Mouse (Mus musculus) common myeloid progenitor, adult 5-6 weeks (primary cell): ENCODE results near the gene Vps51. TPM values are rescaled to one million over a fixed set of nuclear protein-coding genes. Genes with fewer than 3 reads are reported as not detected.
"Not testable (repeated sequence)": the region's sequence is repeated elsewhere in the genome, so short reads cannot be mapped to it uniquely, and the experiment has no call there.

Source experiments
- ATAC-seq: replicated peaks from 2 replicates; pipeline ENCODE4 v1.8.0; 2016; ENCODE audit warnings: low read depth, mild to moderate bottlenecking, moderate TSS enrichment, inconsistent platforms; ENCODE audit not compliant: poor library complexity, severe bottlenecking
- total RNA-seq: library from RNA; stranded (forward); fragments of 200-1000, 187-1606 nt; gene quantifications from 2 replicates; pipeline ENCODE4 v1.2.3, GENCODE M21; 2017

The Vps51 gene
- total RNA-seq, 1 experiment from 2014 or later: 43.1 TPM

GRCm38 (mm10) chr19:6056696-6057095 lies 20.3 kb downstream of the Vps51 start:
- no peak for ATAC-seq

GRCm38 (mm10) chr19:6054296-6054695 lies 22.7 kb downstream of the Vps51 start:
- no peak for ATAC-seq

GRCm38 (mm10) chr19:6052516-6052915 lies 24.5 kb downstream of the Vps51 start:
- ATAC-seq: no peak

GRCm38 (mm10) chr19:6048681-6049410 lies 28.2 kb downstream of the Vps51 start:
- ATAC-seq: no peak

GRCm38 (mm10) chr19:6047899-6048166 lies 29.2 kb downstream of the Vps51 start:
- no peak for ATAC-seq

GRCm38 (mm10) chr19:6047154-6047898 lies 29.7 kb downstream of the Vps51 start:
- ATAC-seq: no peak

- peak; percentile 84 for ATAC-seq
Measured at GRCm38 (mm10) chr19:6046294-6047153, 30.5 kb downstream of the Vps51 start, which contains the start of gene Syvn1. Gene Syvn1 (plus strand): TSS chr19:6046576.

- peak; percentile 21 for ATAC-seq
Measured at GRCm38 (mm10) chr19:6045366-6046293, 31.4 kb downstream of the Vps51 start.

- ATAC-seq: not testable (repeated sequence)
Measured at GRCm38 (mm10) chr19:6044102-6044501, 32.9 kb downstream of the Vps51 start.

- ATAC-seq: no peak
Measured at GRCm38 (mm10) chr19:6042293-6042692, 34.7 kb downstream of the Vps51 start.

- ATAC-seq: no peak
Measured at GRCm38 (mm10) chr19:6040002-6040401, 37.0 kb downstream of the Vps51 start.

- no peak for ATAC-seq
Measured at GRCm38 (mm10) chr19:6038326-6038725, 38.7 kb downstream of the Vps51 start.

- no peak for ATAC-seq
Measured at GRCm38 (mm10) chr19:6037695-6038094, 39.3 kb downstream of the Vps51 start.

GRCm38 (mm10) chr19:6035966-6036585 lies 41.0 kb downstream of the Vps51 start:
- ATAC-seq: no peak

- no peak for ATAC-seq
Measured at GRCm38 (mm10) chr19:6030520-6031280, 46.3 kb downstream of the Vps51 start.

GRCm38 (mm10) chr19:6029426-6029825 lies 47.6 kb downstream of the Vps51 start:
- no peak for ATAC-seq

- ATAC-seq: no peak
Measured at GRCm38 (mm10) chr19:6028991-6029390, 48.0 kb downstream of the Vps51 start.

- no peak for ATAC-seq
Measured at GRCm38 (mm10) chr19:6023930-6024329, 53.1 kb downstream of the Vps51 start.

GRCm38 (mm10) chr19:6023059-6023458 lies 54.0 kb downstream of the Vps51 start:
- no peak for ATAC-seq
